Mouse (Mus musculus): ENCODE measurements around the gene Olfr1053. TPM values are rescaled to one million over a fixed set of nuclear protein-coding genes. Genes with fewer than 3 reads are reported as not detected.

Gene Olfr1053
- polyA plus RNA-seq (2012; rRNA removed) = not detected in 2 replicates

GRCm38 (mm10) chr2:86315184-86315583, at the start of gene Olfr1053:
Olfr1053 (minus strand) TSS chr2:86315284.

GRCm38 (mm10) chr2:86362369-86362768, 47.3 kb upstream of the Olfr1053 start, which contains the start of gene Olfr1056:
Olfr1056 (minus strand) TSS chr2:86362469.

GRCm38 (mm10) chr2:86350184-86350583, 35.1 kb upstream of the Olfr1053 start, which contains the start of gene Olfr1055:
Olfr1055 (minus strand) TSS chr2:86350284.

GRCm38 (mm10) chr2:86335333-86335732, 20.2 kb upstream of the Olfr1053 start, which contains the start of gene Olfr1054:
Olfr1054 (minus strand) TSS chr2:86335433.

GRCm38 (mm10) chr2:86292155-86292554, 22.9 kb downstream of the Olfr1053 start, which contains the start of gene Olfr1052:
Olfr1052 (plus strand) TSS chr2:86292455.

GRCm38 (mm10) chr2:86278988-86279387, 36.1 kb downstream of the Olfr1053 start, which contains the start of gene Olfr1051:
Olfr1051 (minus strand) TSS chr2:86279088.

Other genes with a start within 250 kb of the Olfr1053 start
- gene Olfr1036, start 241.3 kb downstream of the Olfr1053 start, polyA plus RNA-seq (2012; rRNA removed) = not detected in 2 replicates
- not detected in 2 replicates for gene Olfr1037, start 227.9 kb downstream of the Olfr1053 start, polyA plus RNA-seq (2012; rRNA removed)
- not detected in 2 replicates for gene Olfr1039, start 179.4 kb downstream of the Olfr1053 start, polyA plus RNA-seq (2012; rRNA removed)
- gene Olfr1040, start 168.6 kb downstream of the Olfr1053 start, polyA plus RNA-seq (2012; rRNA removed) = not detected in 2 replicates
- gene Olfr1042, start 153.4 kb downstream of the Olfr1053 start, polyA plus RNA-seq (2012; rRNA removed) = not detected in 2 replicates
- gene Olfr1043, start 147.8 kb downstream of the Olfr1053 start, polyA plus RNA-seq (2012; rRNA removed) = not detected in 2 replicates
- gene Olfr1044, start 137.5 kb downstream of the Olfr1053 start, polyA plus RNA-seq (2012; rRNA removed) = not detected in 2 replicates
- not detected in 2 replicates for gene Olfr52, start 129.6 kb downstream of the Olfr1053 start, polyA plus RNA-seq (2012; rRNA removed)
- not detected in 2 replicates for gene Olfr1045, start 112.3 kb downstream of the Olfr1053 start, polyA plus RNA-seq (2012; rRNA removed)
- not detected in 2 replicates for gene Olfr1046, start 96.0 kb downstream of the Olfr1053 start, polyA plus RNA-seq (2012; rRNA removed)
- gene Olfr1047, start 83.9 kb downstream of the Olfr1053 start, polyA plus RNA-seq (2012; rRNA removed) = not detected in 2 replicates
- not detected in 2 replicates for gene Olfr1048, start 75.0 kb downstream of the Olfr1053 start, polyA plus RNA-seq (2012; rRNA removed)
- not detected in 2 replicates for gene Olfr1049, start 57.0 kb downstream of the Olfr1053 start, polyA plus RNA-seq (2012; rRNA removed)
- gene Olfr1051, start 36.2 kb downstream of the Olfr1053 start, polyA plus RNA-seq (2012; rRNA removed) = not detected in 2 replicates
- not detected in 2 replicates for gene Olfr1052, start 22.8 kb downstream of the Olfr1053 start, polyA plus RNA-seq (2012; rRNA removed)
- not detected in 2 replicates for gene Olfr1054, start 20.1 kb upstream of the Olfr1053 start, polyA plus RNA-seq (2012; rRNA removed)
- gene Olfr1055, start 35.0 kb upstream of the Olfr1053 start, polyA plus RNA-seq (2012; rRNA removed) = not detected in 2 replicates
- gene Olfr1056, start 47.2 kb upstream of the Olfr1053 start, polyA plus RNA-seq (2012; rRNA removed) = not detected in 2 replicates
- gene Olfr1057, start 63.1 kb upstream of the Olfr1053 start, polyA plus RNA-seq (2012; rRNA removed) = not detected in 2 replicates
- gene Olfr1058, start 73.3 kb upstream of the Olfr1053 start, polyA plus RNA-seq (2012; rRNA removed) = not detected in 2 replicates
- not detected in 2 replicates for gene Olfr1061, start 98.8 kb upstream of the Olfr1053 start, polyA plus RNA-seq (2012; rRNA removed)
- gene Olfr1062, start 111.5 kb upstream of the Olfr1053 start, polyA plus RNA-seq (2012; rRNA removed) = not detected in 2 replicates
- not detected in 2 replicates for gene Olfr1065, start 135.3 kb upstream of the Olfr1053 start, polyA plus RNA-seq (2012; rRNA removed)
- not detected in 2 replicates for gene Olfr1066, start 141.0 kb upstream of the Olfr1053 start, polyA plus RNA-seq (2012; rRNA removed)
- gene Olfr228, start 172.1 kb upstream of the Olfr1053 start, polyA plus RNA-seq (2012; rRNA removed) = not detected in 2 replicates
- not detected in 2 replicates for gene Olfr1076, start 193.2 kb upstream of the Olfr1053 start, polyA plus RNA-seq (2012; rRNA removed)
- not detected in 2 replicates for gene Olfr1079, start 227.2 kb upstream of the Olfr1053 start, polyA plus RNA-seq (2012; rRNA removed)
- not detected in 2 replicates for gene Olfr1080, start 243.0 kb upstream of the Olfr1053 start, polyA plus RNA-seq (2012; rRNA removed)

All from stomach, adult 2 months (tissue).